Mouse (Mus musculus) hindbrain, embryonic 11.5 days (tissue): Measurements from ENCODE around the gene AC161166.1. TPM values are rescaled to one million over a fixed set of nuclear protein-coding genes. Genes with fewer than 3 reads are reported as not detected.
A peak's percentile ranks its signal among the peaks of the same experiment; 100 is the strongest.
"Not testable (repeated sequence)": the region's sequence is repeated elsewhere in the genome, so short reads cannot be mapped to it uniquely, and the experiment has no call there.

ENCODE experiments used
- ATAC-seq: fragments of 200-750 bp; cut with Nextera tagmentation; 2 replicates; pipeline ENCODE4 v1.8.0; 2017; ENCODE audit warnings: mild to moderate bottlenecking, moderate TSS enrichment, moderate library complexity; ENCODE audit not compliant: low FRiP score
- DNase-seq: peaks from one replicate; pipeline ENCODE4 v3.0.0-alpha.2; 2015; ENCODE audit warnings: low spot score
- H3K27ac ChIP-seq: fragments of 300-500 bp; sonication (generic); 2 replicates; pipeline ENCODE4 v1.5.1; 2014; ENCODE audit warnings: mild to moderate bottlenecking, low read depth, low read length
- H3K27me3 ChIP-seq: fragments of 300-500 bp; sonication (generic); 2 replicates; pipeline ENCODE4 v1.6.1; 2014; ENCODE audit warnings: mild to moderate bottlenecking, low read length, moderate library complexity, mixed read lengths; ENCODE audit not compliant: control insufficient read depth, insufficient read depth
- H3K36me3 ChIP-seq: fragments of 300-500 bp; sonication (generic); 2 replicates; pipeline ENCODE4 v1.6.1; 2014; ENCODE audit warnings: mild to moderate bottlenecking, low read length, moderate library complexity, mixed read lengths; ENCODE audit not compliant: control insufficient read depth, insufficient read depth
- H3K4me1 ChIP-seq: fragments of 300-500 bp; sonication (generic); replicated peaks from 2 replicates; pipeline ENCODE4 v1.6.1; 2014; ENCODE audit warnings: low read length, mixed read lengths; ENCODE audit not compliant: control insufficient read depth, insufficient read depth
- H3K4me2 ChIP-seq: fragments of 300-500 bp; sonication (generic); replicated peaks from 2 replicates; pipeline ENCODE4 v1.6.1; 2014; ENCODE audit warnings: mild to moderate bottlenecking, low read depth, low read length
- H3K4me3 ChIP-seq: fragments of 300-500 bp; sonication (generic); 2 replicates; pipeline ENCODE4 v1.5.1; 2014; ENCODE audit warnings: low read depth, low read length
- H3K9ac ChIP-seq: fragments of 300-500 bp; sonication (generic); 2 replicates; pipeline ENCODE4 v1.6.1; 2014; ENCODE audit warnings: low read depth, low read length
- H3K9me3 ChIP-seq: fragments of 300-500 bp; sonication (generic); 2 replicates; pipeline ENCODE4 v1.6.1; 2016; ENCODE audit warnings: low read length; ENCODE audit not compliant: control insufficient read depth
- WGBS: fragments of 180-500 bp; shearing (Covaris S2); extraction: QIAGEN DNeasy Blood & Tissue Kit; methylation state at CpG from one replicate; pipeline ENCODE4 v1.1.7; 2014; 5-methylcytosine and 5-hydroxymethylcytosine counted together
- polyA plus RNA-seq: library from polyadenylated mRNA; unstranded; fragments of >200 nt; fragmentation: Nextera tagmentation; extraction: Ambion mirVana; gene quantifications from 2 replicates; pipeline ENCODE4 v1.2.1, GENCODE M21; 2014

The AC161166.1 gene
- polyA plus RNA-seq, 1 experiment from 2014 or later, result 0.90 TPM

GRCm38 (mm10) chr7:24487403-24487802 lies 24.9 kb downstream of the AC161166.1 start:
- H3K9ac ChIP-seq, result 0 out of 2 replicates have a peak overlapping the region, but pooled peaks have one; percentile 43
- H3K36me3 ChIP-seq, result peaks cover 5% of the 10 kb centered on the region; the same call in 1 of the 2 replicates
- H3K9me3 ChIP-seq, result no peaks in the 10 kb centered on the region
- no peaks in the 10 kb centered on the region for H3K27me3 ChIP-seq
- ATAC-seq (peak; percentile 21; the same call in 1 of the 2 replicates), DNase-seq (no peak)
- 0 out of 2 replicates have a peak, but pooled peaks cover 6% of the 10 kb centered on the region for H3K4me1 ChIP-seq
- no peak overlapping the region for H3K4me2 ChIP-seq
- H3K4me3 ChIP-seq, result no peak overlapping the region
- 30% methylated on average over 1 of the region's 3 CpGs for WGBS
- H3K27ac ChIP-seq, result 0 out of 2 replicates have a peak overlapping the region, but pooled peaks have one; percentile 39

- peak; percentile 58 for ATAC-seq
These were observed 25.6 kb downstream of the AC161166.1 start for GRCm38 (mm10) chr7:24486654-24487130.

GRCm38 (mm10) chr7:24485481-24485880 lies 26.8 kb downstream of the AC161166.1 start:
- Histone ChIP-seq H3K27ac (no peak overlapping the region), H3K36me3 (peaks cover 5% of the 10 kb centered on the region; the same call in 1 of the 2 replicates), H3K4me3 (no peak overlapping the region), H3K4me1 (peaks cover 6% of the 10 kb centered on the region; the same call in 1 of the 2 replicates), H3K4me2 (no peak overlapping the region; the same call in 1 of the 2 replicates), H3K9ac (no peak overlapping the region), H3K9me3 (no peaks in the 10 kb centered on the region), H3K27me3 (no peaks in the 10 kb centered on the region)
- 76% methylated on average over 9 of the region's 9 CpGs for WGBS
- no peak for ATAC-seq
- DNase-seq, result no peak

More at GRCm38 (mm10) chr7:24486654-24487130, 25.6 kb downstream of the AC161166.1 start:
- Histone ChIP-seq H3K4me3 (0 out of 2 replicates have a peak overlapping the region, but pooled peaks have one; percentile 11), H3K27ac (peak overlapping the region; percentile 48), H3K9me3 (no peaks in the 10 kb centered on the region), H3K4me1 (0 out of 2 replicates have a peak, but pooled peaks cover 6% of the 10 kb centered on the region), H3K4me2 (peak overlapping the region; percentile 13), H3K27me3 (no peaks in the 10 kb centered on the region), H3K36me3 (peaks cover 5% of the 10 kb centered on the region; the same call in 1 of the 2 replicates), H3K9ac (peak overlapping the region; percentile 43; the same call in 1 of the 2 replicates)
- no peak for DNase-seq
- WGBS, result 46% methylated on average over 9 of the region's 9 CpGs

DNA sequence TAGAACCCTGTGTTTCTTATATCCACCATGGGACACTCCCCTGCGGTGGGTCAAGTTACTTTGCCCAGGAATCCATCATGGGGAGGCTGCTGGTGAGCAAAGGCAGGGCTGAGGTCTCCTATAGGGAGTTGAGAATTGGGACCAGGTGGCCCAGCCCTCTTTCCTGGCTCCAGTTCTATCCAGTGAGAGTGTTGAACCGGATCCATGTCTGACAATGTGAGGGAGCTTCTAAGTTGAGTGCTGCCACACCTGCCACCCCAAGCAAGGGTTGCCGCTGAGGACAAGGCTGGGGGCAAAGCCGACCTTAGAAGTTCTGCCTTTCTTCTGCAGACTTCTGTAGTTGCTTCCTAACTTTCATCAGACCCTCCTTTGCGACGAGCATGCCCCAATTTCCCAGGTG lies 29.0 kb downstream of the AC161166.1 start:
- H3K4me3 ChIP-seq, result peak overlapping the region; percentile 80
- not testable (repeated sequence) for H3K9ac ChIP-seq, H3K36me3 ChIP-seq, DNase-seq, H3K27me3 ChIP-seq, H3K4me1 ChIP-seq, H3K9me3 ChIP-seq, ATAC-seq, H3K27ac ChIP-seq
- H3K4me2 ChIP-seq, result peak overlapping the region; percentile 92
- 54% methylated on average over 6 of the region's 6 CpGs for WGBS

DNA sequence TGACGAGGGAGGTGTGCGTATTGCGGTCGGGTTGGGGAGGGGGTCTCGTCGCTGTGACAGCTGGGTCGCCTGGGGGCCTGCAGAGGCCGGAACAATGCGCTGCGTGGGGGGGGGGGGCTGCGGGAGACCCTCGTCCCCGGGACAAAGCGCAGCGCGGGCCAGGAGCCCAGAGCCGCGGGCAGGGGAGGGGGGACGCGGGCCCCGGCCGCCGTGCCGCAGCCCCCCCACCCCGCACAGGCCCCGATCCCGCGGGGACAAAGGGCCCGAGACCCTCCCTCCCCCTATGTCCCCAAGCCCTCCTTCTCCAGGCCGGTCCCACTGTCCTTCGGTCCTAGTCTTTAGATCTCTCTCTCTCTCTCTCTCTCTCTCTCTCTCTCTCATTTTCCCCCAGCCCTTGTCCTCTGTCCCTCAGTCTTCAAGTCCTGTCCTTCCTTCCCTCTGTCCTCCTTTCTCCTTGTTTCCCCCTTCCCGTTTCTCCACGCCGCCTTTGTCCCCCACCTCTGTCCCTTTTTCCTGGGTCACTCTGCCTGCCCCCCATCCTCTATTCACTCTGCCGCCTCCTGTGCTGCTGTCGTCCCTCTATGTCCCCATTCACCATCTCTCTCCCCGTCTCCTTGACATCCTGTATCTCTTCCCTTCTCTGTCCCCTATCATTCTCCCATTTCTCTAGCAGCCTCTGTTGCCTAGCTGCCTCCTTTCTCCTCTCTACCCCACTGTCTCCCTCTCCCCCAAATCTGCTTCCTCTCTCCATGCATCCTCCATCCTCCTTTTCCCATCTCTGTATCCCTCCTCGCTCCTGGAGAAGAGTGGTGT lies 29.8 kb downstream of the AC161166.1 start:
- 1% methylated on average over 27 of the region's 38 CpGs for WGBS
- peaks cover 6% of the 10 kb centered on the region; the same call in 1 of the 2 replicates for H3K4me1 ChIP-seq
- peak overlapping the region; percentile 80 for H3K4me3 ChIP-seq
- H3K9ac ChIP-seq, result peak overlapping the region; percentile 94
- ATAC-seq (peak; percentile 61), DNase-seq (peak; percentile 54)
- H3K4me2 ChIP-seq, result peak overlapping the region; percentile 92
- H3K27me3 ChIP-seq, result no peaks in the 10 kb centered on the region; the same call in 1 of the 2 replicates
- H3K27ac ChIP-seq, result peak overlapping the region; percentile 79
- no peaks in the 10 kb centered on the region for H3K9me3 ChIP-seq
- H3K36me3 ChIP-seq, result no peaks in the 10 kb centered on the region

- H3K4me1 ChIP-seq, result peaks cover 1% of the 10 kb centered on the region; the same call in 1 of the 2 replicates
- H3K27me3 ChIP-seq, result no peaks in the 10 kb centered on the region; the same call in 1 of the 2 replicates
- no peaks in the 10 kb centered on the region for H3K36me3 ChIP-seq
- H3K4me2 ChIP-seq, result peak within 1 kb of the TSS; percentile 92
- peak within 1 kb of the TSS; percentile 94 for H3K9ac ChIP-seq
- peak within 1 kb of the TSS; percentile 80 for H3K4me3 ChIP-seq
- ATAC-seq, result peak; percentile 89
- 1% methylated on average over 51 of the region's 83 CpGs for WGBS
- H3K9me3 ChIP-seq, result no peaks in the 10 kb centered on the region
- peak within 1 kb of the TSS; percentile 79 for H3K27ac ChIP-seq
- peak; percentile 96 for DNase-seq
These were observed 30.6 kb downstream of the AC161166.1 start, which contains the start of gene Cadm4 for GRCm38 (mm10) chr7:24481474-24482207. TSS of gene Cadm4 (plus strand) at chr7:24482023.

- DNase-seq, result no peak
- H3K27ac ChIP-seq, result no peak overlapping the region
- peak overlapping the region; percentile 94 for H3K9ac ChIP-seq
- H3K27me3 ChIP-seq, result no peaks in the 10 kb centered on the region; the same call in 1 of the 2 replicates
- H3K4me1 ChIP-seq, result no peaks in the 10 kb centered on the region; the same call in 1 of the 2 replicates
- H3K4me2 ChIP-seq, result peak overlapping the region; percentile 92
- WGBS, result 11% methylated on average over 14 of the region's 14 CpGs
- H3K4me3 ChIP-seq, result peak overlapping the region; percentile 80
- H3K9me3 ChIP-seq, result no peaks in the 10 kb centered on the region
- no peaks in the 10 kb centered on the region for H3K36me3 ChIP-seq
- ATAC-seq, result 0 out of 2 replicates have a peak, but pooled peaks have one; percentile 1
These were observed 31.2 kb downstream of the AC161166.1 start for GRCm38 (mm10) chr7:24480986-24481473.
